Mouse (Mus musculus) heart, postnatal 14 days (tissue): ENCODE measurements around the gene Gm20388. TPM values are rescaled to one million over a fixed set of nuclear protein-coding genes. Genes with fewer than 3 reads are reported as not detected.
"Not testable (repeated sequence)": the region's sequence is repeated elsewhere in the genome, so short reads cannot be mapped to it uniquely, and the experiment has no call there.

Experiments used
- DNase-seq, 2 experiments: peaks; one replicate each; pipeline ENCODE4 v3.0.0; 2021 to 2022
- intact Hi-C: fragments of 180-260 bp; cut with DNase I; formaldehyde crosslinking; loops from one replicate; pipeline ENCODE4 v1.15.1; 2025
- total RNA-seq, 2 experiments: library from RNA; stranded (reverse); gene quantifications; 2 replicates each; pipeline ENCODE4 v1.2.3; 2021

Gene Gm20388
- total RNA-seq, 2 experiments from 2014 or later: 0.24 TPM; not detected in 1

DNA sequence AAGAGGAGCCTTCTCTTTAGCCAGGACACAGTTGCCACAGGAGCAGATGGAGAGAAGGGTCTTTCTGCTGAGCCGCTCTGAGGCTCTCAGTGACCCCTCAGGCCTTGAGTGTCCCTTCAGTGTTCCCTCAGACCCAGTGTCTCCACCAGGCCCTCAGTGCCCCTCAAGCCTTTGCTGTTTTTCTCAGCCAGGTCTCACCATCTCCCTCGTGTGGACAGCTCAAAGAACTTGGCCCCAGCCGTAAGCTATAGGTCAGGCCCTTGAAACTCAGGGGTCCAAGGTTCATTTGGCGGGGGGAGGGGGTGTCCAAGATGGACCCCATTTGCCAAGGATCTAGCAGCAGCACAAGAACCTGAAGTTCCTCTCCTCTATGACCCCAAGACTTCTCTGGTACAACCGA is 2714.0 kb downstream of the Gm20388 start:
- DNase-seq: no peak
- intact Hi-C loops: no loop called here

DNA sequence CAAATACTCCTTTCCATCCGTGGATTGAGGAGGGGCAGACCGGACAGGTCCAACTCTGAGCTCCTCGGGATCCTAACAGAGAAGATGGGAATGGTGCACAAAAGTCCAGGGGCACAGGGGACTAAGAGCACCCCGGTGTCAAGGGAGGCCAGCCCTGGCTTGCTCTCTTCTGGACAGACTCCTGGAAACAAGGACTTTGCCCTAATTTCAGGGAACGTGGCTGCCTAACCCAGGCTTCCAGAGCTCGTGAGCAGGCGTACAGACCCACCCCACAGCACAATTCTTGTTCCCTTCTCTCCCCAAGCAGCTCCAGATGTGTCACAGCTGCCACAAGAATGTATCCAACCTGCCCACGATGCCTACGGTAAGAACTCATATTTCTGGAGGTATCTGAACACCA is 2715.2 kb downstream of the Gm20388 start:
- intact Hi-C loops: no loop called here
- DNase-seq: no peak

DNA sequence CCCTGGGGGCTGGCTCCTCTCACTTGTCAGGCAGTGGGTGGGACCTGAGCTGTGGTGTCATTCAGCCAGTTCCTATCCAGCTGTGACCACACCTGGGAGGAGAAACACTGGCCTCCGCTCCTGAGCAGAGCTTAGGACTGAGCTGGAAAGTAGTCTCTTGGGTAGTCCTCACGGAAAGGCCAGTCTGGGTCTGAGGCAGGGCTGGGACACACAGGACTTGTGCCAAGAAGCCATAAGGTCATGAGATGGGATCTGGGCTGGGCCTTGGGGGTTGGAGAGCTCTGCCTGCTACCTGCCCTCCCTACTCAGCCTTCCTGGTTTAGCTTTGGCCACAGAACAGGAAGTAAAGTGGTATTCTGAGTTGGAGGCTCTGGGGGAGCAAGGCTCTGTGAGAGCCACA is 2716.3 kb downstream of the Gm20388 start:
- no peak for DNase-seq
- intact Hi-C loops: no loop called here

DNA sequence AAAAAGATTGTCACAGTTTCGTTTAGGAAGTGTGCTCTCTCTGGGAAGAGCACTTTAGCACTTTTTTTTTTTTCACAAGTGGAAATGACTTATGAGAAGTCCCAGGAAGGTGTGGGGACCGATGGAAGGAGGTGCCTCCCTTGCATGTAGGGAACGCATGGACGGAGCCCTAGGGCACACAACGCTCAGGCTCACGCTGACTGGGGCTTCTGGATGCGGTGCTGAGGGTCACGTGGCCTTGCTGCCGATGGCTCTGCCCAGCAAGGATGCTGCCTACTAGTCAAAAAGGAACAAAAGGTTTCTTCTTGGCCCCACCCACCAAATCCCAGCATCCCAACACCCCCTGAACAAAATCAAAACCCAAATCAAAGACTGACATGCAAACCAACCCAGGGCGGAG is 2718.7 kb downstream of the Gm20388 start:
- no peak for DNase-seq
- intact Hi-C loops: no loop called here

DNA sequence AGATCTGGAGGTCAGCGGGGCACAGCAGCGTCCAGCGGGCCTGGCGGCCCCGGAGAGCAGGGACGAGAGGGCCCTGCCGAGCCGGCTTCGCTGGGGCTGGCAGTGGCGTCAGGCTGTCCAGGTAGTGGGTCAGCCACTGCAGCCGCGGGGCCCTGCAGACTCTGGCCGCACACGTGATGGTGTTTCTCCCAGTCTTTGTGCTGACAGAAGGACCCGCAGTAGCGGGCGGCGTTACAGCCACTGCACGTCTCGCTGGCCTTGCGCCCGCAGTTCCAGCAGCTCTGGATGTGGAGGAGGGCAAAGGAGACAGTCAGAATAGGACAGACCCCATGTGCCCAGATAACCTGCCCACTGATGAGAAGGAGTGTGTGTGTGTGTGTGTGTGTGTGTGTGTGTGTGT is 2720.1 kb downstream of the Gm20388 start:
- no peak for DNase-seq
- intact Hi-C loops: no loop called here

DNA sequence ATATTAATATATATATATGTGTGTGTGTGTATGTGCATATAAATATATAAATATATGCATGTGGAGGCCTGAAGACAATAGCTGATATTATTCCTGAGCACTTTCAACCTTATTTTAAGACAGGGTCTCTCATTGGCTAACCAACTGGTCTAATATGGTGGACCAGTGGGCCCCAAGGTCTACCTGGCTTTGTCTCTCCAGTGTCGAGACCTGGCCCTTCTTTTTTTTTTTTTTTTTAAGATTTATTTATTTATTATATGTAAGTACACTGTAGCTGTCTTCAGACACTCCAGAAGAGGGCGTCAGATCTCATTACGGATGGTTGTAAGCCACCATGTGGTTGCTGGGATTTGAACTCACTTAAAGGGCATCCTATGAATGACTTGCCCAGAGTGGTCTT is 2721.5 kb downstream of the Gm20388 start:
- DNase-seq: not testable (repeated sequence)

DNA sequence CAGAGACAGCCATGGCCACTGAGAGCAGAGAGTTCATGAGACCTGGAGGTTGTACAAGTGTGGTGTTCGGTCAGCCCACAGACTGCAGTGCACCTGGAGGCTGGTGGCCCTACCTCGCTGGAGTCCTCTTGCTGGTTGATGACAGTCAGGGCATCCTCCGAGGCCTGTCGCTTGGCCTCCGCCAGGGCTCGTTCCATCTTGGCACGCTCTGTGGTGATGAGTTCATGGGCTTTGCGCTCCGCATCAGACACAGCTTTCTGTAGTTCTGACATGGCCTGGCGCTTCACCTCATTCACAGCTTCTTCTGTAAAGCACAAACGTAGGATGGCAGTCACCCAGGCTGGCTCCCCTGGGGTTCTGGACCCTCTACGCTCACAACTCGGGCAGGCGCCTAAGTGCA is 2722.6 kb downstream of the Gm20388 start:
- no peak for DNase-seq
- intact Hi-C loops: no loop called here

More for the DNA sequence above, 2721.5 kb downstream of the Gm20388 start:
- intact Hi-C loops: not testable (repeated sequence)

DNA sequence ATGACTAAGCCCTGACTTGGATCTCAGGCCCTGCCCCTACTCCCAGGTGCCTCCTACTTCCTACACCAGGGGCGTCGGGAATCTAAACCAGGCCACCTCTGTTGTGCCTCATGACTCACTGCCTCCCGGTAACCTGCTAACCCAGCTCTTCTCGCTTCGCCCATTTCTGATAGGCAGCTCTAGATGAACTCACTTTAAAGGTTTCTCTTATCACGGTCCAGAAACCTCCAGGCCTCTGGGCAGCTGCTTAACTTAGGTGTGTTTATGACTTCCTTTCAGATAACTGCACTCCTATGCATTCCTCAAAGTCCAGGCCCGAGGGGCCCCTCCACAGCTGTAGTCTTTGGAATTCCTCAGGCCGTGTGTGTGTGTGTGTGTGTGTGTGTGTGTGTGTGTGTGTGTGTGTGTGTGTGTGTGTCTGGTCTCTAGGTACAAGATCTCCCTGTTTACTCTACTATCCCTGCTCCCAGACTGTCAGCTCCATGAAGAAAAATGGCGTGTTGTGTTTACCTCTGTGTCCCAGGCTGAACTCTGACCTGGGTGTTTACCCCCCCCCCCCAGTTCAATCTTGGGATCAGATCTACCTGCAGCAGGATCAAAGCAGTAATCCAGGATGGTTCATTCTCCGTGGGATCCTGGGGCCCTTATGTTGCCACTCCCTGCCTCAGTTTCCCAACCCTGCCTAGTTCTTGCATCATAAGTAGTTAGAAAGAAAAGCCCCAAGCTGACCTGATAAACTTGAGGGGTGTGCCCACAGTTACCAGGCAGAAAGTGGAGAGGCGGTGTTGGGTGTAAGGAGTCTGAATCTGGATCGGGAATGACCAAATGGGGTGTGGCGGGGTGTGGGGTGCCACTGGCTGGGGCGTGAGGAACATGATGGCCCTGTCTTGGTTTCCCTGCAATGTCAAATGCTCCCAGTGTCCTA is 2725.5 kb downstream of the Gm20388 start:
- no peak for DNase-seq
- intact Hi-C loops: no loop called here

DNA sequence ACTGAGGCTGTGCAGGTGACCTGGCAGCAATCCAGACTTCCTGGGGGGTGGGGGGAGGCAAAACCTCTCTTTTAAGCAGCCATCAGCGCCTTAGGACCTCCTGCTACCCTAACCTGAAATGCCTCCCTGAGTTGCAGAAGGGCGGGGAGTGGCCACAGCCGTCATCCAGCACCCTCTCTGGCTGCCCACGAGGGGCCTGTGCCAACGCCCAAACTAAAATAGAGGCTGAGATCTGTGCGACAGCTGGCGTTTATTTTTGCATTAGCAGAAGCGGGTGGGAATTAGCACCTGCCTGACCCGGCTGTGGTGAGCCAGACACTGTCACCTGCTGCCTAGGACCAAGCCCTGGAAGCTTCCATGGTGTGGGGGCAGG is 2726.1 kb downstream of the Gm20388 start:
- intact Hi-C loops: no loop called here
- DNase-seq: peak; percentile 53 to 60

DNA sequence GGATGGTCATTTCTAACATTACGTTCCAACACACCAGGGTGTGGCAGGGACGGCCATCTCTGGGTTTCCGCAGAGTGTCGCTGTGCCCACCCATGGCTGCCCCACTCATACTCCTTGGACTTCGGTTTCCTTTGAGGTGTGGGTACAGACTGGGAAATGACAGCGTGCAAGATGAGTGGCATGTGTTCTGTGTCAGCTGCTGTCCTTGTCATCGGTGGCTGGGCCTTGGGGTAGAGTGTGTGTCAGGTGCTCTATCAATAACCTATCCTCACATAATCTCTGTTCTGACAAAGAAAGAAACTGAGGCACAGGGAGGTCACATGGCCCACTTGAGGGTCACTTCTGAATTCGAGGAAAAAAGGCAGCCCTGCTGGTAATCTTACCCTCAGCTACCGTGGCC is 2726.6 kb downstream of the Gm20388 start:
- DNase-seq: no peak
- intact Hi-C loops: no loop called here

DNA sequence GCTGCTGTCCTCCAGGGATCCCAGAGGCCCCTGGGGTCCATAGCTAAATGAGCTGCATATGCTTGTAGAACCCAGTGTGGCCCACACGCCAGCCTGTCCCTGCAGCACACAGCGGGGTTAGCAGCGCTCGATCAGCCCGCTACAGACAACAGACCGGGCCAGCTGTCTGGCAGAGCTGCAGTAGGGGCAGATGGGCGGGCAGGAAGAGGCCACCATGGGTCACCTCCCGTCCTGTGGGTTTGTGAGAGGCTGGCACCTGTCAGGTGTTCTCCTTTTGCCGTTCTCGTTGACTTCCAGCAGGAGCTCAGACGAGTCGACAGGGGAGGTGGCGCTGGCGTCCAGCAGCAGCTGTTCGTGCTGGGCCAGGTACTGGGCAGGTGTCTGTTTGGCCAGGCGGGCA is 2728.0 kb downstream of the Gm20388 start:
- no peak for DNase-seq
- intact Hi-C loops: no loop called here

DNA sequence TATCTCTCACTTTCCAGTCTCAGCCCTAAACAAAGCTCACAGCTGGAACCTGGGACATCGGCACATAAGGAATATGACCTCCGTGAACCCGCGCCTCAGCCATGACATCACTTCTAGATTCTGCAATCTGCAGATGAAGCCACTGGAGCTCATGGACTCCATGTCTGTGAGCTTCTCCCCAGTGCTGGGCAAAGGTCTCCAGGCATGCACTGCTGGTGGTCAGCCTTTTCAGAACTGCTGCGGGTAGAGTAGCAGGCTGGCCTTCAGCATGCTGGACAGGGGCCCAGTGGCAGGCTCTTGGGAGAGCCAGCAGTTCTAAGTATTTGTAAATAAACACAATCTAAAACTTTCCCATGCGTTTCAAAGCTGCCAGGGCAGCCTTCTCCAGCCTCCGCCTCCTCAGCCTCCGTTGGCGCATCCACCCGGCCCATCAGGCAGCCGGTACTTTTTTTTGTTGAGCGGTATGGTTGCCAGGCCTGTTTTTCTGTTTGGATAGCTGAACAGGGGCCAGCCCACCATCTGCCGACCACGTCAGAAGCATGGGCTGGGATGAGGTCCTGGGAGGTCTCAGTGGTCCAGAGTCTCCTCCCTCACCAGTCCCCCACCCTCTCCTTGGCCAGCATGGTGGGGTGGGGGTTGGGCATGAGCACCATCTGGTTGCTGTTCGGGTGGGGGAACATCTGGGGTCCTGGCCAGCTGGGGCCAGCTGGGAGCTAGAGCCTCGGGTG is 2729.0 kb downstream of the Gm20388 start:
- DNase-seq: peak; percentile 83 to 84
- intact Hi-C loops: no loop called here

DNA sequence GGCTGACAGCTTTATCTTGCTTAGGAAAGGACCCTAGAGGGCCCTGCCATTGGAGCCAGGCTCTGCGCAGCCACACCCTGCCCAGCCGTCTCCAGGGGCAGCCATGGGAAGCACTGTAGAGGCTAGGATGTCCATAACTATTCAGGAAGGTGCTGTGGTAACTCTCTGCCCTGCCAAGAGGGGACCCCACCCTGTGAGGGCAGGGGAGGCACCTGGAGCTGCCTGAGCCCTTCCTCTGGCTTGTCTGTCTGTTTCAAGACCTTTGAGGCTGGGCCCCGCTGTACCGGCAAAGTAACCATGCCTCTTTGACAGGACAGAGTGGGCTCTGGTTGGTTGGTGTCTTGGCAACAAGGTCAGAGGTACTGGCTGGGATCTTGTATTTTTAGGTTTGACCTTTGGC is 2730.2 kb downstream of the Gm20388 start:
- DNase-seq: no peak
- intact Hi-C loops: no loop called here

DNA sequence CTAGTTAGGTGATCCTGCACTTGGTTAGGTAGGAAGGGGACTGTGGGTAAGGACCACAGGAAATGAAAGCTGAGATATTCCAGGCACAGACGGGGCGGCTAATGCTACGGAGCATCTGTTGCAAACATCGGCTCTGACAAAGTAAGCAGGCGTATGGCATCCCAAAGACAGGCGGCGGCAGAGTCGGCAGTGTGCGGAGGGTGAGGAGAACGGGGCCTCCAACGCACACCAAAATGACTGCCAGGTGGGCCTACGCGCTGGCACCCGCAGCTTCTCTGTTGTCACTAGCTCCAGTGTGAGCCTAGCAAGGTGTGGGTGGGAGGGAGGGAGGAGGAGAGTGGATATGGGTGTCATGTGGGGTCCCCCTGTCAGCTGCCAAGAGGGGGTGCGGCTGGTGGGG is 2730.8 kb downstream of the Gm20388 start:
- intact Hi-C loops: no loop called here
- no peak for DNase-seq

DNA sequence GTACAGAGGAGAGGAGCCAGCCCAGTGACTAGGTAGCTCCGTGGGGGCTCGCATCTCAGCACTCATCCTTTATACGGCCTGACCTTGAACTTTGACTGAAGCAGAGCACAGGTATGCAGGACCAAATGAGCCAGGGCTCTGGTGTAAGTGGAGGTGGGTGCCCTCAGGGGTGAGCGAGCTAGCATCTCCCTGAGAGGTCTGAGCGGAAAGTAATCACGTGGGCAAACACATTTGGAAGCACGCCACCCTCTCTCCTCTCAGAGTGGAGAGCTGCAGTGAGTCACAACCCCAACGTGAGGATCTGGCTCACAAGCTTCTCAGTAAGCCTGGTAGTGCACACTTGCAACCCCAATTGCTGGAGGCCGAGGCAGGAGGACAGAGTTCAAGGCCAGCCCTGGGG is 2731.4 kb downstream of the Gm20388 start:
- DNase-seq: peak; percentile 51 to 67
- intact Hi-C loops: no loop called here

DNA sequence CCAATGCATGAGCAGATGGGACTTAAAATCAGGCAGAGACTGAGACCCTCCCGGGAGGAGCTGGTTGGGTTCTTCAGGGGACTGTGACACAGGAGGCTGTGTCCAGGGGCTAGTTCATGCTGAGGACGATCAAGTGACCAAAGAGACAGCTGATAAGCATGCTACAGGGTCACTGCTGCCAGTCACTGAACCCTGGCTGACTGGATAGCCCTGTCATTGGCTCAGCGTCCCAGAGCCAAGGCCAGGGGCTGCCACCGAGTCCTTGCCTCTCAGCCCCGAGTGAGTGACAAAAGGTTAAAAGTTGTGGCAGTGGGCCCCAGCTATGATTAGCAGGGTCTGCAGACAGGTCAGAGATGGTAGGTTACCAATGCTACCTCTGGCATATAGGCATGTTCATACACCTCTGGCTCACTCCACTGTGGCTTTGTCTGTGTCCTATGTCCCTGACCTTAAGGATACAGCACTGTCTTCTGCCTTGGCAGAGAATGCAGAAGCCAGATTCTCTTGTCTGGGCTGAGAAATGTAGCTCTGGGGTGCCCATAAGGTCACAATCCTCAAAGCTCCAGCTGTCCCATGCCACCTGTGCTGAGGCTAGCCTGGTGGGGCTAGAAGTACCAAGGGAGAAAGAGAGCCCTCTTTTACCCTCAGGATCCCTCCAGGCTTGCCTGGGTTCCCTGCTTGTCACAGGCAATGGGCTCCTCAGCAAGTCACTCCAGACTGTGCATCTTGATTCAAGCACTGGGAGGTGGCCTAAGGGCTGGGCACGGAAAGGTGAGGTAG is 2733.7 kb downstream of the Gm20388 start:
- DNase-seq: no peak
- intact Hi-C loops: no loop called here

DNA sequence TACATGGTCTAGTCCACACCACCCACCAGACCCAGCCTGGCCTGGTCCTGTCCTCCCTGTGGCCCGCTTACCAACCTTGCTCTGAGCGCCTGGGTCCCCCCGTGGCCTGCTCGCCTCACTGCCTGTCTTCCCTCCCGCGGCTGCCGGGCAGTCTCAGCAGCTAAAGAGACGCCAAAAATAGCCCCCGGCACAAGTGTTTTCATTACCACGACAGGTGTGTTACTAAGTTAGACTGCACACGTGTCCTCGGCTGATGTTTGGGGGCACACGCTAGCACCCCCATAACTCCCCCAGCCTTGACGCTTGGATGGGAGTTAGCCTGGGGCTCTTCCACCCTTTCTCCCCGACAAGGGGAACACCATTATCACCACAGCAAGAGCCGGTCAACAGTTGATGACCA is 2735.7 kb downstream of the Gm20388 start:
- intact Hi-C loops: no loop called here
- DNase-seq: no peak

DNA sequence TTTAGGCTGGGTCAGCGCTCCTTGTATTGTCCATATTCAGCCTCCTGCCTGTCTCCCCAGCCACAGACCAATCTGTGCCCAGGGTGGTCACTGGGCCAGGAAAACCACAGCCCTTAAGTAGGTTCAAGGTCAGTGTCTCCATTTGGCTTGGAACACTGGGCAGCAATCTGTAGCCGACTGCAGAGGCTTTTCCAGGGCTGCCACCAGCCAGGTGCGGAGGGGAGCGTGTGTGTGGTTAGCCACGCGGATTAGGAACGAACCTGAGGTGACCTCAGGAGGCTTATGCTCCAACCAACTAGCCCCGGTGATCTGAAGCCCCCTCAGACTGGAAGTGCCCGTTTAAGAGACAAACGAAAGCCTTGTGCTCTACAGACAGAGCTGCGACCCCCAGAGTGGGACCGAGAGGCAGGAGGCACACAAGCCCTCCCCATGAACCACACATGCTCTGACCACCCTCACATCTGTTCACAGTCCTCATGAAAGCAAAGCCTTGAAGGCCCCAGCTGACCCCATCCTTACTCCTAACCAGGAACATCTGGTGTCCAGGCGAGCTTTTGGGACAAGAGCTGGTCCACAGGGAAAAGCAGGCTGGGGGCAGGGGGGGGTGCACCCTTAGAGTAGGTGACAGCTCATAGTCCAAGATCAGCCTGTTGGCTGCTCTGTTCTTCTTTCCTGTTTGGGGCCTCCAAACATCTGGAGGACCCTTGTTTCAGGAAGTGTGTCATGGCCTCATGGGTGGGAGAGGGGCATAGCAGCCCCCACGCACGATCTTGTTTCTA is 2737.7 kb downstream of the Gm20388 start:
- intact Hi-C loops: no loop called here
- DNase-seq: no peak

DNA sequence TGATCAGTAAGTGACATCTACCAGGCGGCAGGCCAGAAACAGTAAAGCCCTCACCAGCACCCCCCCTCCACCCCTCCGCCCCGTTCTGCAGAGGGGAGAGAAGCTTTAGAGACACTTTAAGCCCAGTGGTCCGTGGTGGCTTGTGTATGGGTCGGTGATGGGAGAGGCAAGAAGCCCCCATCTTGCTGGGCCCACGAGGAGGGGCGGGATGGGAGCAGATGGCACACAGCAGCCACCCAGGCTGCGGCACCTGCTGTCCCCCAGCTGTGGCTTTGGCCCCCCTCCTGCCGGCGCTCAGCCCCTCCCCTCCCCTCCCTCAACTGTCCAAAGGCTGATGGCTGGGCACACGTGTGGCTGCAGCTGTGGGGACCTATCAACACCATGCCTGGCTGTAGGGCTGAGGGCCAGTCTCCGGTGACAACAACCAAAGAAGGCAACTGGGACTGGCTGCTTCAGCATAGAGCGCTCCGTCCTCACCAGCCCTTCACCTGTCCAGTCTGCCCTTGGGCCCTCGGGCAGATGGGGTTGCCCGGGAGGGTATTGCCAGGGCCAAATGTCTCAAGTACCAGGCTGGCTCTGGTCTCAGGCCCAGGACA is 2740.8 kb downstream of the Gm20388 start:
- intact Hi-C loops: no loop called here
- peak; percentile 47 to 56 for DNase-seq

DNA sequence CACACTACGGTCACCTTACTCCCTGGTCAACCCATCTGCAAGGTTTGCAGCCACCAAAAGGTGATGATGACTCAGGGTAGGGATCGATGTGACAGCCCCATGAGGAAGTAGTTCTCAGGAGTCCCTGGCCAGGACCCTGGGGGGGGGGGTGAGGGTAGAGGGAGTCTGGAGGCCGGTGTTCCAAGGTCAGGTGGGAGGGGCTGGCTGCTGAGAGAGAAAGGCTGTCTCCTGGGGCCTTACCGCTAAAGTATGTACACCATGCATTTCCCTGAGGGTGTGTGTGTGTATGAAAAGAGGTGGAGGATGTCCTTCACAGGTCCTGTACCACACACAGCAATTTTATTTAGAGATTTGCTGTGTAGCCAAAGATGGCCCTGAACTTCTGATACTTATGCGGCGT is 2742.0 kb downstream of the Gm20388 start:
- intact Hi-C loops: no loop called here

More for the DNA sequence above, 2742.0 kb downstream of the Gm20388 start:
- DNase-seq: no peak
